Mouse (Mus musculus) hindbrain, postnatal 0 days (tissue): ENCODE measurements around the gene Ahcyl2. TPM values are rescaled to one million over a fixed set of nuclear protein-coding genes. Genes with fewer than 3 reads are reported as not detected.

ENCODE experiments used
- ATAC-seq: fragments of 200-750 bp; cut with Nextera tagmentation; 2 replicates; pipeline ENCODE4 v1.8.0; 2017; ENCODE audit warnings: mild to moderate bottlenecking, moderate TSS enrichment, moderate library complexity
- DNase-seq: peaks from one replicate; pipeline ENCODE4 v3.0.0-alpha.2; 2015; ENCODE audit warnings: low spot score
- H3K27ac ChIP-seq: fragments of 300-500 bp; sonication (generic); 2 replicates; pipeline ENCODE4 v1.5.1; 2014; ENCODE audit warnings: mild to moderate bottlenecking
- H3K27me3 ChIP-seq: fragments of 300-500 bp; sonication (generic); 2 replicates; pipeline ENCODE4 v1.6.1; 2014; ENCODE audit warnings: low read length, mixed read lengths; ENCODE audit not compliant: insufficient read depth
- H3K36me3 ChIP-seq: fragments of 300-500 bp; sonication (generic); 2 replicates; pipeline ENCODE4 v1.6.1; 2014; ENCODE audit warnings: low read length, mixed read lengths; ENCODE audit not compliant: insufficient read depth
- H3K4me1 ChIP-seq: fragments of 300-500 bp; sonication (generic); 2 replicates; pipeline ENCODE4 v1.6.1; 2014; ENCODE audit warnings: antibody characterized with exemption, low read length, mixed read lengths; ENCODE audit not compliant: insufficient read depth
- H3K4me2 ChIP-seq: fragments of 300-500 bp; sonication (generic); 2 replicates; pipeline ENCODE4 v1.6.1; 2014; ENCODE audit warnings: low read depth, mild to moderate bottlenecking, low read length, moderate library complexity, mixed read lengths
- H3K4me3 ChIP-seq: fragments of 300-500 bp; sonication (generic); 2 replicates; pipeline ENCODE4 v1.5.1; 2014; ENCODE audit warnings: low read length
- H3K9ac ChIP-seq: fragments of 300-500 bp; sonication (generic); replicated peaks from 2 replicates; pipeline ENCODE4 v1.6.1; 2014; ENCODE audit warnings: mild to moderate bottlenecking, low read length, moderate library complexity, mixed read lengths
- H3K9me3 ChIP-seq: fragments of 300-500 bp; sonication (generic); 2 replicates; pipeline ENCODE4 v1.6.1; 2016; ENCODE audit warnings: low read length, mixed read lengths
- CTCF ChIP-seq: IDR thresholded peaks from 2 replicates; pipeline ENCODE4 v1.5.1; 2016; ENCODE audit warnings: antibody characterized with exemption, control low read depth, low read depth
- WGBS: fragments of 180-500 bp; shearing (Covaris S2); extraction: QIAGEN DNeasy Blood & Tissue Kit; methylation state at CpG from one replicate; pipeline ENCODE4 v1.1.7; 2014; 5-methylcytosine and 5-hydroxymethylcytosine counted together
- polyA plus RNA-seq: library from polyadenylated mRNA; unstranded; fragments of >200 nt; fragmentation: Nextera tagmentation; extraction: Ambion mirVana; gene quantifications from 2 replicates; pipeline ENCODE4 v1.2.1, GENCODE M21; 2015
- total RNA-seq: library from RNA; depleted of rRNA; stranded (reverse); fragments of >200 nt; gene quantifications from 2 replicates; pipeline ENCODE4 v1.2.3, GENCODE M21; 2014

The Ahcyl2 gene
- total and polyA plus RNA-seq, 2 experiments from 2014 or later, result 23.1 to 56.8 TPM

DNA sequence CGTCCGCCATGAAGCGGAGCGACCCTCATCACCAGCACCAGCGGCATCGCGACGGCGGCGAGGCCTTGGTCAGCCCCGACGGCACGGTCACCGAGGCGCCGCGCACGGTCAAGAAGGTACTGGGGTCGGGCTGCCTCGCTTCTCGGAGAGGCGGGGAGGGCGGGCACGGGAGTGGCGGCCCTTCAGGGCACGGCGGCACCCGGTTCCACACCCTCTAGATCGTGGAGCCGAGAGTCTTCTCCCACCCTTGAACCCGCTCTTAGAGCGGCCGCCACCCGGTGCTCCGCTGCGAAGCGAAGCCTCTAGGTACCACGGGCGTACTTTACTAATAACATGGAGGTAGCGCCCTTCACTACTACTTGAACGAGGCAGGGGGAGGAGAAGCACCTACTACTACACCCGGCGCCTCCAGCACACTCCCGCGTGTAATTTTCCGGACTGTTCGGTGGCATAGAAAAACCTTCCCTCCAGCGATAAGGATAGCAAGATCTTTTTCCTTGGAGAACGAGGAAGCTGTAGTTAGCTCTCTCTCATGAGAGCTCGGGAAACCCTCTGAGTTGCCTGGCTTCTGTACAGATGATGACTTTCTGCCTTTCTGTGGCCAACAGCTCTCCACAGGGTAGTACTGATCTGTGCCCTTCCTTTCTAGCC is 1.1 kb downstream of the Ahcyl2 start:
- no peaks in the 10 kb centered on the region for H3K9me3 ChIP-seq
- peak overlapping the region; percentile 83 for H3K9ac ChIP-seq
- H3K4me2 ChIP-seq, result peak overlapping the region; percentile 67
- H3K27me3 ChIP-seq, result no peaks in the 10 kb centered on the region
- H3K36me3 ChIP-seq, result no peaks in the 10 kb centered on the region
- peak overlapping the region; percentile 96 for H3K27ac ChIP-seq
- peak; percentile 2; the same call in 1 of the 2 replicates for TF ChIP-seq CTCF
- WGBS, result under 1% methylated on average over 50 of the region's 50 CpGs
- peak; percentile 57 for DNase-seq
- peaks cover 2% of the 10 kb centered on the region; the same call in 1 of the 2 replicates for H3K4me1 ChIP-seq
- H3K4me3 ChIP-seq, result peak overlapping the region; percentile 87
- ATAC-seq, result no peak; the same call in 1 of the 2 replicates

DNA sequence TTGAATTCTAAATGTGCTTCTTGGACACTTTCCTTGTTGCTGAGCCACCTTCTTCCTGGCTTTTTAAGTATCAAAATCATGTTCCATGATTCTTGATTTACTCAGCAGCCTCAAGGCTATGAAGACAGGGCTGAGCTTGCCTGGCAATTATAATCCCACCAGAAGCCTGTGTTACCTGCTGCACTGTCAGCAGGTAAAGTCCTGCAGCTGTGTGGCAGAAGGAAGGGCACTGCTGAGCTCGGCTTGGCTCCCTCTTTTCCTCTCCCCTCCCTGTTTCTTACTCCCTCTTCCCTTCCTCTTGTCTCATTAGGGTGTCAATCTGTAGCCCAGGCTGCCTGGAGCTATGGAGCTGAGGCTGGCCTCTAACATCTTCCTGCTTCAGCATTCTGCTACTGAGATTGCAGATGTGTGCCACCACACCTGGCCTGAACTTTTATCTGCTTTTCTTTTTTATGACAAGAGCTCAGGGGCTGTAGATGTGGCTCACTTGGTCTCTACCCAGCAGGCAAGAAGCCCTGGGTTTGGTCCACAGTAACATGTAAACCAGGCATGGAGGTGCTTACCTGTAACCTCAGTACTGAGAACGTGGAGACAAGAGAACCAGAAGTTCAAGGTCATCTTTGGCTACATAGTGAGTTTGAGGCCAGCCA is 3.0 kb downstream of the Ahcyl2 start:
- DNase-seq (no peak), ATAC-seq (no peak)
- Histone ChIP-seq H3K4me2 (0 out of 2 replicates have a peak overlapping the region, but pooled peaks have one; percentile 3), H3K27ac (no peak overlapping the region), H3K36me3 (no peaks in the 10 kb centered on the region), H3K9me3 (no peaks in the 10 kb centered on the region), H3K9ac (no peak overlapping the region), H3K4me1 (peaks cover 2% of the 10 kb centered on the region; the same call in 1 of the 2 replicates), H3K27me3 (no peaks in the 10 kb centered on the region), H3K4me3 (no peak overlapping the region)
- 51% methylated on average over 2 of the region's 2 CpGs for WGBS
- TF ChIP-seq CTCF, result no peak

GRCm38 (mm10) chr6:29772236-29772635 is 4.4 kb downstream of the Ahcyl2 start:
- no peaks in the 10 kb centered on the region for H3K27me3 ChIP-seq
- no peak overlapping the region for H3K4me3 ChIP-seq
- no peaks in the 10 kb centered on the region for H3K36me3 ChIP-seq
- H3K27ac ChIP-seq, result no peak overlapping the region
- H3K9me3 ChIP-seq, result no peaks in the 10 kb centered on the region
- H3K4me2 ChIP-seq, result no peak overlapping the region
- WGBS, result 82% methylated on average over 3 of the region's 3 CpGs
- ATAC-seq (no peak), DNase-seq (no peak)
- peaks cover 2% of the 10 kb centered on the region; the same call in 1 of the 2 replicates for H3K4me1 ChIP-seq
- TF ChIP-seq CTCF, result no peak
- no peak overlapping the region for H3K9ac ChIP-seq

GRCm38 (mm10) chr6:29774161-29774560 is 6.3 kb downstream of the Ahcyl2 start:
- no peaks in the 10 kb centered on the region for H3K9me3 ChIP-seq
- ATAC-seq (no peak), DNase-seq (no peak)
- no peaks in the 10 kb centered on the region for H3K36me3 ChIP-seq
- H3K27ac ChIP-seq, result no peak overlapping the region
- no peak overlapping the region for H3K4me2 ChIP-seq
- peaks cover 2% of the 10 kb centered on the region; the same call in 1 of the 2 replicates for H3K4me1 ChIP-seq
- no peak overlapping the region for H3K4me3 ChIP-seq
- 85% methylated on average over 1 of the region's 1 CpGs for WGBS
- H3K9ac ChIP-seq, result no peak overlapping the region
- TF ChIP-seq CTCF, result no peak
- H3K27me3 ChIP-seq, result no peaks in the 10 kb centered on the region

DNA sequence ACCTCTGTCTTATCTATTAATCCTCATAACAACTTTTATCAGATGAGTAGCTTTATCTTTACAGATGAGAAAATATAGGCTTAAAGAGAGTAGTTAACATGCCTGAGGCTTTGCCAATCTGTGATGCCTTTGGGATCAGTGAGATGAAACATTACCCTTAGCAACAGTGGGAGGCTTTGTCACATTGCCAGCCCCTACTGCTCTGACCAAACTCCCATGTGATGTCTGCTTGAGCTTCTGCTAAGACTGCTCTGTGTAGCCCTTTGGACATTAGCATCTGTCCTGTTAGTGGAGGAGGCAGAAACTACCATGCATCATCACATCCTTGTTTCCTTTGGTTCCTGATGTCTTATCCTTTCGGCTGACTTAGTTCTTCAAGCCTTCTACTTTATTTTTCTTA is 7.8 kb downstream of the Ahcyl2 start:
- no peak overlapping the region for H3K4me3 ChIP-seq
- peak; percentile 73 for DNase-seq
- H3K36me3 ChIP-seq, result no peaks in the 10 kb centered on the region
- 68% methylated on average over 1 of the region's 1 CpGs for WGBS
- ATAC-seq, result 0 out of 2 replicates have a peak, but pooled peaks have one; percentile 51
- H3K27me3 ChIP-seq, result no peaks in the 10 kb centered on the region
- H3K4me2 ChIP-seq, result no peak overlapping the region
- no peak overlapping the region for H3K27ac ChIP-seq
- no peak overlapping the region for H3K9ac ChIP-seq
- no peak for TF ChIP-seq CTCF
- H3K9me3 ChIP-seq, result no peaks in the 10 kb centered on the region
- H3K4me1 ChIP-seq, result no peaks in the 10 kb centered on the region

DNA sequence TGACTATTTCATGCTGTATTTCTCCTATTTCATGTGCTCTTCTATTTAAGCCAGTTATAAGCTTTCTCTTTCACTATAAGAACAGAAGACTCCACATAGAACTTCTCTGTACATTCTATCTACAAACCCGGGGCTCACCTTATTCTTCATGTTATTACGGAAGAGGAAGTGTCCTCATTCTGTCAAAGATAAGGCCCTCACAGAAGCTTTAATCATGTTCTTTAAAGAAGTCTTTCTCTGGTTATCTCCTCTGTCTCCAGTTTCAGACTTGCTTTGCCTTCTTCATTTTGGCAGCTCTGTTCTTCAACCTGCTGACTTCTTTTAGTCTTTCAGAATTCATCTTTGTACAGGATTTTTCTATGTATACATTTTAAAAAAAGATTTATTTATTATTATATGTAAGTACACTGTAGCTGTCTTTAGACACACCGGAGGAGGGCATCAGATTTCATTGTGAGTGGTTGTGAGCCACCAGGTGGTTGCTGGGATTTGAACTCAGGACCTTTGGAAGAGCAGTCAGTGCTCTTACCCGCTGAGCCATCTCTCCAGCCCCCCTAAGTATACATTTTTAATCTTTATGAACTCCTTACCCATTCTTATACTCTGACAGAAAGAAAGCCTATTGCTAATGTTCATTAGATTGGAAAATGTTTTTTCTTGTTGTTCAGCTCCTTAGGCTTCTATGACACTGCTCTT is 8.9 kb downstream of the Ahcyl2 start:
- H3K9me3 ChIP-seq, result no peaks in the 10 kb centered on the region
- 86% methylated on average over 4 of the region's 4 CpGs for WGBS
- ATAC-seq, result no peak
- no peak overlapping the region for H3K27ac ChIP-seq
- no peak overlapping the region for H3K9ac ChIP-seq
- no peak for DNase-seq
- H3K36me3 ChIP-seq, result no peaks in the 10 kb centered on the region
- no peak overlapping the region for H3K4me2 ChIP-seq
- H3K27me3 ChIP-seq, result no peaks in the 10 kb centered on the region
- no peak for TF ChIP-seq CTCF
- H3K4me1 ChIP-seq, result no peaks in the 10 kb centered on the region
- no peak overlapping the region for H3K4me3 ChIP-seq
